30 mouse cellular contexts compared by ENCODE assay signal in genomic region chr4:62429616-62430015, GRCm38 (mm10). TPM values are rescaled to one million over a fixed set of nuclear protein-coding genes. Genes with fewer than 3 reads are reported as not detected.
"Had no signal": no experiment of that assay in that cellular context is flagged by ENCODE, and none has a peak within 500 bp of the region (broad histone marks: within the 10 kb centered on the region; RNA-seq: fewer than 3 reads in every experiment).

No protein-coding gene starts in this region.

- DNase-seq: cerebellum, adult 8-10 months; cerebellum, adult 9-10 months; cerebellum, adult 9-11 months; embryo, embryonic 11 days; forebrain, postnatal 0 days; gastrocnemius, adult 2 months; gastrocnemius, postnatal 10 days; gastrocnemius, postnatal 14 days; gastrocnemius, postnatal 25 days; gastrocnemius, postnatal 36 days; heart, adult 11 months; heart, adult 18-20 months; heart, adult 2 months had no signal

- H3K4me2 ChIP-seq: embryonic facial prominence, embryonic 12.5 days; embryonic facial prominence, embryonic 13.5 days; embryonic facial prominence, embryonic 15.5 days; forebrain, embryonic 12.5 days; forebrain, embryonic 13.5 days; forebrain, embryonic 15.5 days had no signal

- H3K27me3 ChIP-seq: embryonic facial prominence, embryonic 12.5 days; embryonic facial prominence, embryonic 13.5 days; embryonic facial prominence, embryonic 15.5 days; forebrain, embryonic 12.5 days; forebrain, embryonic 13.5 days; forebrain, embryonic 15.5 days had no signal

- ATAC-seq: forebrain, embryonic 13.5 days; forebrain, embryonic 14.5 days; forebrain, embryonic 15.5 days; forebrain, embryonic 16.5 days; forebrain, postnatal 0 days had no signal

- H3K27ac ChIP-seq: embryonic facial prominence, embryonic 10.5 days; embryonic facial prominence, embryonic 12.5 days; embryonic facial prominence, embryonic 13.5 days; embryonic facial prominence, embryonic 15.5 days; forebrain, embryonic 12.5 days; forebrain, embryonic 13.5 days; forebrain, embryonic 15.5 days; gastrocnemius, adult 2 months; heart, adult 2 months had no signal

- H3K9ac ChIP-seq: embryonic facial prominence, embryonic 12.5 days; embryonic facial prominence, embryonic 13.5 days; embryonic facial prominence, embryonic 15.5 days; forebrain, embryonic 12.5 days; forebrain, embryonic 13.5 days; forebrain, embryonic 15.5 days; forebrain, postnatal 0 days had no signal

- H3K9me3 ChIP-seq: embryonic facial prominence, embryonic 10.5 days; embryonic facial prominence, embryonic 12.5 days; embryonic facial prominence, embryonic 13.5 days; embryonic facial prominence, embryonic 15.5 days; forebrain, embryonic 12.5 days; forebrain, embryonic 13.5 days; forebrain, embryonic 15.5 days had no signal

- H3K4me1 ChIP-seq: embryonic facial prominence, embryonic 10.5 days; embryonic facial prominence, embryonic 12.5 days; embryonic facial prominence, embryonic 13.5 days; embryonic facial prominence, embryonic 15.5 days; forebrain, embryonic 12.5 days; forebrain, embryonic 13.5 days; forebrain, embryonic 15.5 days had no signal

- H3K4me3 ChIP-seq: embryonic facial prominence, embryonic 10.5 days; embryonic facial prominence, embryonic 12.5 days; embryonic facial prominence, embryonic 13.5 days; embryonic facial prominence, embryonic 15.5 days; erythroblast, embryonic 14.5 days; forebrain, embryonic 12.5 days; forebrain, embryonic 13.5 days; forebrain, embryonic 15.5 days; gastrocnemius, adult 2 months; heart, adult 2 months had no signal

RNA-seq across cellular contexts. Expression of gene Rnf183, which starts 5.4 kb away (rescaled TPM):
- total RNA-seq: common myeloid progenitor, adult 5-6 weeks; gastrocnemius, adult 18-20 months; gastrocnemius, adult 2 months; gastrocnemius, adult 8-10 months; gastrocnemius, postnatal 10 days; gastrocnemius, postnatal 14 days; gastrocnemius, postnatal 25 days; gastrocnemius, postnatal 36 days; gastrocnemius, postnatal 4 days; heart, adult 18-20 months; heart, adult 2 months; heart, adult 8-10 months had no signal
- polyA plus RNA-seq: embryonic facial prominence, embryonic 10.5 days; embryonic facial prominence, embryonic 11.5 days; embryonic facial prominence, embryonic 12.5 days; embryonic facial prominence, embryonic 13.5 days; erythroblast, embryonic 14.5 days; forebrain, embryonic 11.5 days; forebrain, embryonic 12.5 days; forebrain, embryonic 13.5 days; forebrain, embryonic 14.5 days; forebrain, embryonic 16.5 days; heart, adult 2 months had no signal

RNA-seq across cellular contexts. Expression of gene Wdr31, which starts 41.1 kb away (rescaled TPM):
- total RNA-seq: gastrocnemius, postnatal 25 days had no signal
- polyA plus RNA-seq: erythroblast, embryonic 14.5 days had no signal

RNA-seq across cellular contexts. Expression of gene Bspry, which starts 50.2 kb away (rescaled TPM):
- total RNA-seq: gastrocnemius, adult 18-20 months; gastrocnemius, adult 2 months; gastrocnemius, adult 8-10 months had no signal
- polyA plus RNA-seq: erythroblast, embryonic 14.5 days had no signal
